Mouse (Mus musculus) spleen, postnatal 10 days (tissue): ENCODE measurements around the gene Pdzk1.

Experiments used
- DNase-seq, 2 experiments: peaks; one replicate each; pipeline ENCODE4 v3.0.0; 2021 to 2022; ENCODE audit warnings: low spot score in 2 of 2

The Pdzk1 gene

GRCm38 (mm10) chr3:96882061-96882849 is 53.2 kb downstream of the Pdzk1 start:
- no peak for DNase-seq

GRCm38 (mm10) chr3:96883690-96884089 is 54.6 kb downstream of the Pdzk1 start:
- no peak for DNase-seq

- DNase-seq: no peak
Measured at GRCm38 (mm10) chr3:96902336-96902999, 73.4 kb downstream of the Pdzk1 start.

DNA sequence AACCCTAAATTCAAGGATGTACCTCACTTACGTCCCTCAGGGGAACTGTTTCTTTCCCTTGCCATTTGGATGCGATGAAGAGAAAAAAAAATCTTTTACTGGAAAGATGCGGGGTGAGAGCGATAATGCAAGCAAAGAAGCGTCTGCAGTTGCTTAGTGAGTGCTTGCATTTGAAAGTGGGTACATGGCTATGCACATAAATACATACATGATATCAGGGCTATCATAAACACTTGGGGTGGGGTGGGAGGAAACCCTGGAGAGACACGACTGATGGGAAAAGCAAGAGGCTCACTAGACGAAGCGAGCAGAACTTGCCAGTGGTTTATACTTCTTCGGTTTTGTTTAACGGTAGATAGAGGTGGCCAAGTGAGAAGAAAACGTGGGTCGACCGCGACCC is 75.3 kb downstream of the Pdzk1 start, which contains the start of gene Gja5:
Gene Gja5 (plus strand): TSS at position 301 of the 400 bp plus-strand sequence.
- no peak for DNase-seq

- peak; percentile 96 to 97 for DNase-seq
Measured at GRCm38 (mm10) chr3:96904851-96905541, 75.9 kb downstream of the Pdzk1 start, which contains the start of gene Gpr89. TSS of gene Gpr89 (minus strand) at chr3:96905346.

DNA sequence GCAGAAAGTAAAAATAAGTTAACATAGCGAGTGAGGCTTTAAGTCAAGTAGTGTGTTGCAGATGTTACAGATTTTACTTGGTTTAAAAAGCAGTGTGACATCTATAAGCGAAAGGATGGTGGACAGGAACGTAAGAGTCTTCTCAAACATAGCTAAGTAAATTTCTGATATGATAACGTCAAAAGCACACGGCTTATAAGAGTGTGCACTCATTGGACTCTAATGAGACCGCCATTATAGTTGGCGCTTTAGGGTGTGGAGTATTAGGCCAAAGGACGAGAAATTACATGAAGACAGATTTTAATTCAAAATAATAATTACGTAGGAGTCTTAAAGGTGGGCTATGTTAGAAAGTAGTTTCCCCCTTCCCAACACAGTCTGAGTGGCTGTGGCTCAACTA is 76.5 kb downstream of the Pdzk1 start:
- no peak for DNase-seq
